Mouse (Mus musculus) forebrain, embryonic 14.5 days (tissue): Measurements from ENCODE around the gene Tesc. TPM values are rescaled to one million over a fixed set of nuclear protein-coding genes. Genes with fewer than 3 reads are reported as not detected.

Experiments used
- ATAC-seq: fragments of 200-750 bp; cut with Nextera tagmentation; 2 replicates; pipeline ENCODE4 v1.8.0; 2017; ENCODE audit warnings: mild to moderate bottlenecking, moderate library complexity
- DNase-seq: peaks from one replicate; pipeline ENCODE4 v3.0.0-alpha.2; 2015; ENCODE audit warnings: low spot score
- H3K27ac ChIP-seq: fragments of 300-500 bp; sonication (generic); 2 replicates; pipeline ENCODE4 v1.5.1; 2014; ENCODE audit warnings: low read depth, mild to moderate bottlenecking, control low read depth, low read length, moderate library complexity
- H3K27me3 ChIP-seq: fragments of 300-500 bp; sonication (generic); replicated peaks from 2 replicates; pipeline ENCODE4 v1.6.1; 2014; ENCODE audit warnings: low read length, control low read depth, mixed read lengths; ENCODE audit not compliant: control insufficient read depth, insufficient read depth
- H3K36me3 ChIP-seq: fragments of 300-500 bp; sonication (generic); 2 replicates; pipeline ENCODE4 v1.6.1; 2014; ENCODE audit warnings: low read length, control low read depth; ENCODE audit not compliant: control insufficient read depth, insufficient read depth
- H3K4me1 ChIP-seq: fragments of 300-500 bp; sonication (generic); 2 replicates; pipeline ENCODE4 v1.6.1; 2014; ENCODE audit warnings: antibody characterized with exemption, low read length, control low read depth; ENCODE audit not compliant: control insufficient read depth, insufficient read depth
- H3K4me2 ChIP-seq: fragments of 300-500 bp; sonication (generic); 2 replicates; pipeline ENCODE4 v1.6.1; 2014; ENCODE audit warnings: mild to moderate bottlenecking, control low read depth, low read length
- H3K4me3 ChIP-seq: fragments of 300-500 bp; sonication (generic); 2 replicates; pipeline ENCODE4 v1.5.1; 2014; ENCODE audit warnings: low read depth, low read length, control low read depth
- H3K9ac ChIP-seq: fragments of 300-500 bp; sonication (generic); 2 replicates; pipeline ENCODE4 v1.6.1; 2014; ENCODE audit warnings: mild to moderate bottlenecking, low read length, control low read depth, moderate library complexity
- H3K9me3 ChIP-seq: fragments of 300-500 bp; sonication (generic); replicated peaks from 2 replicates; pipeline ENCODE4 v1.6.1; 2016; ENCODE audit warnings: low read length, control low read depth, mixed read lengths; ENCODE audit not compliant: control insufficient read depth
- WGBS: fragments of 180-500 bp; shearing (Covaris S2); extraction: QIAGEN DNeasy Blood & Tissue Kit; methylation state at CpG from one replicate; pipeline ENCODE4 v1.1.7; 2014; 5-methylcytosine and 5-hydroxymethylcytosine counted together
- polyA plus RNA-seq: library from polyadenylated mRNA; unstranded; fragments of >200 nt; fragmentation: Nextera tagmentation; extraction: Ambion mirVana; gene quantifications from 2 replicates; pipeline ENCODE4 v1.2.1, GENCODE M21; 2014

Gene Tesc
- polyA plus RNA-seq, 1 experiment from 2014 or later: 8.0 TPM

- Histone ChIP-seq H3K4me3 (no peak overlapping the region), H3K4me1 (peaks cover 66% of the 10 kb centered on the region), H3K4me2 (no peak overlapping the region), H3K9me3 (no peaks in the 10 kb centered on the region), H3K27ac (no peak overlapping the region), H3K27me3 (no peaks in the 10 kb centered on the region), H3K36me3 (peaks cover 14% of the 10 kb centered on the region; the same call in 1 of the 2 replicates), H3K9ac (no peak overlapping the region)
- DNase-seq (no peak), ATAC-seq (no peak)
- 89% methylated on average over 6 of the region's 6 CpGs for WGBS
Observed at GRCm38 (mm10) chr5:118078550-118078949, 51.0 kb downstream of the Tesc start.

GRCm38 (mm10) chr5:118079354-118079753 lies 51.8 kb downstream of the Tesc start:
- DNase-seq: peak; percentile 61
- 21% methylated on average over 6 of the region's 6 CpGs for WGBS
- 0 out of 2 replicates have a peak overlapping the region, but pooled peaks have one; percentile 1 for H3K4me2 ChIP-seq

GRCm38 (mm10) chr5:118079839-118080250 lies 52.3 kb downstream of the Tesc start:
- Histone ChIP-seq H3K27ac (peak overlapping the region; percentile 31), H3K9me3 (no peaks in the 10 kb centered on the region), H3K4me2 (peak overlapping the region; percentile 1; the same call in 1 of the 2 replicates), H3K9ac (0 out of 2 replicates have a peak overlapping the region, but pooled peaks have one; percentile 10), H3K27me3 (no peaks in the 10 kb centered on the region), H3K4me3 (no peak overlapping the region), H3K36me3 (peaks cover 10% of the 10 kb centered on the region; the same call in 1 of the 2 replicates), H3K4me1 (peaks cover 68% of the 10 kb centered on the region)
- ATAC-seq (0 out of 2 replicates have a peak, but pooled peaks have one; percentile 5), DNase-seq (peak; percentile 58)
- 13% methylated on average over 11 of the region's 11 CpGs for WGBS

More at GRCm38 (mm10) chr5:118079354-118079753, 51.8 kb downstream of the Tesc start:
- Histone ChIP-seq H3K27me3 (no peaks in the 10 kb centered on the region), H3K27ac (peak overlapping the region; percentile 31; the same call in 1 of the 2 replicates), H3K9me3 (no peaks in the 10 kb centered on the region), H3K4me1 (peaks cover 66% of the 10 kb centered on the region), H3K36me3 (peaks cover 10% of the 10 kb centered on the region; the same call in 1 of the 2 replicates), H3K9ac (peak overlapping the region; percentile 29; the same call in 1 of the 2 replicates), H3K4me3 (no peak overlapping the region)
- ATAC-seq: no peak

GRCm38 (mm10) chr5:118081374-118081949 lies 53.9 kb downstream of the Tesc start:
- Histone ChIP-seq H3K36me3 (peaks cover 5% of the 10 kb centered on the region; the same call in 1 of the 2 replicates), H3K4me2 (no peak overlapping the region), H3K9ac (no peak overlapping the region), H3K4me1 (peaks cover 73% of the 10 kb centered on the region), H3K9me3 (no peaks in the 10 kb centered on the region), H3K27ac (no peak overlapping the region), H3K4me3 (no peak overlapping the region), H3K27me3 (no peaks in the 10 kb centered on the region)
- DNase-seq (no peak), ATAC-seq (no peak)
- WGBS: 76% methylated on average over 9 of the region's 9 CpGs

- ATAC-seq: no peak
- Histone ChIP-seq H3K4me2 (no peak overlapping the region), H3K4me3 (no peak overlapping the region), H3K9me3 (no peaks in the 10 kb centered on the region), H3K27ac (peak overlapping the region; percentile 87; the same call in 1 of the 2 replicates), H3K36me3 (peaks cover under 1% of the 10 kb centered on the region; the same call in 1 of the 2 replicates), H3K27me3 (no peaks in the 10 kb centered on the region), H3K4me1 (peaks cover 68% of the 10 kb centered on the region), H3K9ac (no peak overlapping the region)
- WGBS: 85% methylated on average over 6 of the region's 6 CpGs
- no peak for DNase-seq
Observed at GRCm38 (mm10) chr5:118081996-118082395, 54.5 kb downstream of the Tesc start.

GRCm38 (mm10) chr5:118083060-118083638 lies 55.6 kb downstream of the Tesc start:
- Histone ChIP-seq H3K4me1 (peaks cover 58% of the 10 kb centered on the region), H3K9me3 (no peaks in the 10 kb centered on the region), H3K27me3 (no peaks in the 10 kb centered on the region), H3K4me2 (no peak overlapping the region), H3K9ac (no peak overlapping the region), H3K36me3 (no peaks in the 10 kb centered on the region), H3K27ac (peak overlapping the region; percentile 87), H3K4me3 (no peak overlapping the region)
- ATAC-seq: no peak
- DNase-seq: peak; percentile 56
- WGBS: 49% methylated on average over 12 of the region's 12 CpGs

GRCm38 (mm10) chr5:118084171-118084727 lies 56.7 kb downstream of the Tesc start:
- WGBS: 31% methylated on average over 10 of the region's 10 CpGs
- Histone ChIP-seq H3K4me3 (no peak overlapping the region), H3K4me2 (no peak overlapping the region), H3K36me3 (no peaks in the 10 kb centered on the region), H3K27me3 (no peaks in the 10 kb centered on the region), H3K9me3 (no peaks in the 10 kb centered on the region), H3K9ac (peak overlapping the region; percentile 37), H3K4me1 (peaks cover 58% of the 10 kb centered on the region), H3K27ac (peak overlapping the region; percentile 87)
- peak; percentile 35 for ATAC-seq
- peak; percentile 83 for DNase-seq

GRCm38 (mm10) chr5:118085313-118085712 lies 57.8 kb downstream of the Tesc start:
- Histone ChIP-seq H3K4me1 (peaks cover 58% of the 10 kb centered on the region), H3K4me2 (no peak overlapping the region), H3K9me3 (no peaks in the 10 kb centered on the region), H3K27me3 (no peaks in the 10 kb centered on the region), H3K9ac (peak overlapping the region; percentile 40; the same call in 1 of the 2 replicates), H3K36me3 (peaks cover 2% of the 10 kb centered on the region; the same call in 1 of the 2 replicates), H3K4me3 (no peak overlapping the region), H3K27ac (peak overlapping the region; percentile 14; the same call in 1 of the 2 replicates)
- DNase-seq: no peak
- WGBS: 77% methylated on average over 7 of the region's 7 CpGs
- ATAC-seq: no peak
